Mouse (Mus musculus): ENCODE measurements around the gene Akap5. TPM values are rescaled to one million over a fixed set of nuclear protein-coding genes. Genes with fewer than 3 reads are reported as not detected.

The Akap5 gene
- polyA plus RNA-seq, 1 experiment from 2014 or later = 1.9 TPM

- POLR2A ChIA-PET = no interaction called here
- no peak for ATAC-seq
- H3K27me3 ChIP-seq = no peaks in the 10 kb centered on the region
- in situ Hi-C loops (cut with MboI; ENCODE audit: low pct_unique_long_range_greater_than_20kb) = loop anchor here (5.0 kb wide), 1 partner anchor 139 kb away; no protein-coding TSS in a partner anchor
- CTCF ChIA-PET = no interaction called here
- no peak for DNase-seq (ENCODE audit: low read depth, low spot score)
- no peak for TF ChIP-seq CTCF (IDR thresholded peaks at IDR 0.05)
Measured at GRCm38 (mm10) chr12:76336111-76336965, 11.6 kb downstream of the Akap5 start.

DNA sequence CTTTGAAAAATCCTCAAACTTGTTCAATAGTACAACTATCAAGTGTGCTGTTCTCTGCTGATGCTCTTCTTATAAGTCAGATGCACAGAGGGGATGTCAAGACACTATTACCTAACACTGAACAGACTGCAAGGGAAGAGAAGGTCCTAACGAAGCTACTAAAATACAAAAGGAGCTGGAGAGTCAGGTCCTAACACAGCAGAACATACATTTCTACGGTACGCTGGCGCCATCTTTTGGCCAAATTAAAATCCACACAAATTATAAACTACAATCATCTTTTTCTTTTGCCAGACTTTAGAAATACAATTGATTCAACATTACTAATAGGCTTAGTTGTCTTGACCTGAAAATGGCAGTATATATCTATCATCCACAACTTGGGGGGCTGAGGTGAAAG lies 16.4 kb downstream of the Akap5 start:
- no peak for ATAC-seq
- in situ Hi-C loops (cut with MboI; ENCODE audit: low pct_unique_long_range_greater_than_20kb) = no loop called here
- DNase-seq (ENCODE audit: low read depth, low spot score) = no peak
- peak; percentile 75 for TF ChIP-seq CTCF (IDR thresholded peaks at IDR 0.05)
- ChIA-PET CTCF (interaction anchor here (1.0 to 4.0 kb wide), 13 partner anchors 8 to 131 kb away, joined by 3 to 29 read pairs (median 3); no protein-coding TSS in a partner anchor), POLR2A (no interaction called here)
- no peaks in the 10 kb centered on the region for H3K27me3 ChIP-seq

GRCm38 (mm10) chr12:76345759-76346455 lies 21.2 kb downstream of the Akap5 start:
- CTCF ChIA-PET = interaction anchor here (0.6 to 1.0 kb wide), 3 partner anchors 126 to 150 kb away, joined by 3 to 4 read pairs (median 3); no protein-coding TSS in a partner anchor
- no peaks in the 10 kb centered on the region for H3K27me3 ChIP-seq
- ATAC-seq = no peak
- no peak for DNase-seq (ENCODE audit: low read depth, low spot score)
- TF ChIP-seq CTCF (IDR thresholded peaks at IDR 0.05) = peak; percentile 56
- in situ Hi-C loops (cut with MboI; ENCODE audit: low pct_unique_long_range_greater_than_20kb) = loop anchor here (5.0 kb wide), 1 partner anchor 131 kb away; no protein-coding TSS in a partner anchor
- POLR2A ChIA-PET = no interaction called here

DNA sequence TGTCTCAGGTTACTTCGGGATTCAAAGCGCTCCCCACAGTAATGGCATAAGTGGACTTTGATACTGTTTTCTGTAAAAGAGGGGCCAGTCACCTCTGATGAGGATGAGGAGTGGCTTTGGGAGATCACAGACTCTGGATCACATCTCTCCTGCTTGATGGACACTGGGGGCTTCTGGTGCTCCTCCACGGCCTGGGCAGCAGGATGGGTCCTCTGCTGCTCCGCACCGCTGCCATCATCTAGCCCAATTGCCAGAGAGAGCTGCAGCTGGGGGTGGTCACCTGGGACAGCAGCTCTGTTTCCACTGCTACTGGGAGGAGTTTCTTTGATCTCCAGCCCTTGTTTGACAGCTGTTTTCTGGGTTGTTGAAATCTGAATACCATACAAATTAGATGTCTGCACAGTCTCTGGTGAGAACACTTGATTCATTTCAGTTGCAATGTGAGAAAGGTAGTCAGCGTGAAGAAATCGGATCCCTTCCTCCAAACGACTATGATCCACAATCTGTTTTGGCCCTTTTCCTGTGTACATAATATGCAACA lies 25.1 kb downstream of the Akap5 start:
- ATAC-seq (no peak), DNase-seq (ENCODE audit: low read depth, low spot score) (no peak)
- H3K27me3 ChIP-seq = no peaks in the 10 kb centered on the region
- ChIA-PET CTCF (interaction anchor here (1.0 to 1.2 kb wide), 2 partner anchors 9 kb away, joined by 3 read pairs; no protein-coding TSS in a partner anchor), POLR2A (no interaction called here)
- in situ Hi-C loops (cut with MboI; ENCODE audit: low pct_unique_long_range_greater_than_20kb) = loop anchor here (5.0 kb wide), 1 partner anchor 128 kb away; no protein-coding TSS in a partner anchor
- TF ChIP-seq CTCF (IDR thresholded peaks at IDR 0.05) = no peak

DNA sequence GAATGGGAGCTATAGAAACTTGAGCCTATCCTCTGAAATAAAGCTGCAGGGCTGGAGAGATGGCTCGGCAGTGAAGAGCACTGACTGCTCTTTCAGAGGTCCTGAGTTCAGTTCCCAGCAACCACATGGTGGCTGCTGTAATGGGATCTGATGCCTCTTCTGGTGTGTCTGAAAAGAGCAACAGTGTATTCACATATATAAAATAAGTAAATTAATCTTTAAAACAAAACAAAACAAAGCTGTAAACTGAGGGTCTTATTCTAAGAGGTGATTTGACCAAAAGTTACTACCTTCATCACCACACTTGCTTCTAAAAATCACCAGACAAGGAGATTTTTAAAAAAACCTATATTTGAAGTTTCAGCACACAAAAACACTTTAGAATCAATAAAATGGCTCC lies 36.2 kb downstream of the Akap5 start:
- POLR2A ChIA-PET = interaction anchor here (0.7 kb wide), 2 partner anchors 9 to 47 kb away, joined by 3 read pairs; partner anchors contain the start of gene Zbtb1
- no peak for DNase-seq (ENCODE audit: low read depth, low spot score)
- no peak for TF ChIP-seq CTCF (IDR thresholded peaks at IDR 0.05)
- CTCF ChIA-PET = no interaction called here
- ATAC-seq = no peak
- no peaks in the 10 kb centered on the region for H3K27me3 ChIP-seq
- in situ Hi-C loops (cut with MboI; ENCODE audit: low pct_unique_long_range_greater_than_20kb) = loop anchor here (10.0 kb wide), 1 partner anchor 234 kb away; no protein-coding TSS in a partner anchor

- ChIA-PET CTCF (no interaction called here), POLR2A (interaction anchor here (0.7 kb wide), 1 partner anchor 47 kb away, joined by 3 read pairs; no protein-coding TSS in a partner anchor)
- DNase-seq (ENCODE audit: low read depth, low spot score) (no peak), ATAC-seq (no peak)
- in situ Hi-C loops (cut with MboI; ENCODE audit: low pct_unique_long_range_greater_than_20kb) = loop anchor here (10.0 kb wide), 1 partner anchor 233 kb away; no protein-coding TSS in a partner anchor
- TF ChIP-seq CTCF (IDR thresholded peaks at IDR 0.05) = no peak
- H3K27me3 ChIP-seq = no peaks in the 10 kb centered on the region
Measured at GRCm38 (mm10) chr12:76361405-76362302, 37.0 kb downstream of the Akap5 start.

DNA sequence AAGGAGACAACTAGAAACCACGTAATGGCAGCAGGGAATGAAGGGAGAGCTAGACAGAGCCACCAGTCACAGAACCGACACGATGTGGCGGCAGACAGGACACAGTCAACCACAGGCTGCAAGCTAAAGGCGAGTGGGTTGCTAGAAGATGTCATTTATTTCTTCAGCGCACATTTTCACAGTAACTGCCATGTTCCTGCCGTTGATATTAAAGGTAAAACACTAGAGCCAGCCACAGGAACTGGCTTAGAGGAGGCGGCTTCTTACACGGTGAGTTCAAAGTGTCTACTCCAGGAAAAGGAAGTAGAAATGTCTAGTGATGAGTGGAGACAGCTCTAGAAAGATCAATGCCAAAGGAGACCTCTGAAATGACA lies 37.6 kb downstream of the Akap5 start:
- in situ Hi-C loops (cut with MboI; ENCODE audit: low pct_unique_long_range_greater_than_20kb) = loop anchor here (10.0 kb wide), 1 partner anchor 233 kb away; no protein-coding TSS in a partner anchor
- no peak for TF ChIP-seq CTCF (IDR thresholded peaks at IDR 0.05)
- ATAC-seq = no peak

DNA sequence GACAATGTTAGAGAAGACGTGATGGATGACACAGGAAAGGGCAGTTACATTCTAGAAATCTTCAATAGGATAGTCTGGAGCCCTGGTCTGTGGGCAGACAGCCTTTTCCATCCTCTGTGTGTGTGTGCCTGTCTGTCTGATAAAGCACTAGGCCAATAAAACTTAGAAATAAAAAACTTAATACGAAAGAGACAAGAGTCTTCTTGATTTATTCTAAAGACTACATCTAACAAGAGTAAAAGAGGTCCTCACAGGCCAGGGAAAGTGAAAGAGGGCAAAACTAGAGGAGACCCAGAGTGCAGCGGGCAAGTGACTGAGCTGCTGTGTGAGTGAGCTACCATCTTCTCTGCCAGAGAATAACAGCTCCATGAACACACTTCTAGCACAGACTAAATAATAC lies 41.6 kb downstream of the Akap5 start:
- in situ Hi-C loops (cut with MboI; ENCODE audit: low pct_unique_long_range_greater_than_20kb) = loop anchor here (10.0 kb wide), 1 partner anchor 229 kb away; no protein-coding TSS in a partner anchor
- ChIA-PET POLR2A (interaction anchor here (0.7 kb wide), 1 partner anchor 112 kb away, joined by 3 read pairs; no protein-coding TSS in a partner anchor), CTCF (interaction anchor here (1.0 kb wide), 1 partner anchor 9 kb away, joined by 3 read pairs; no protein-coding TSS in a partner anchor)
- DNase-seq (ENCODE audit: low read depth, low spot score) = no peak
- H3K27me3 ChIP-seq = no peaks in the 10 kb centered on the region
- no peak for ATAC-seq
- TF ChIP-seq CTCF (IDR thresholded peaks at IDR 0.05) = no peak

More for the DNA sequence above, 37.6 kb downstream of the Akap5 start:
- H3K27me3 ChIP-seq = no peaks in the 10 kb centered on the region
- ChIA-PET POLR2A (no interaction called here), CTCF (interaction anchor here (0.8 kb wide), 1 partner anchor 10 kb away, joined by 3 read pairs; no protein-coding TSS in a partner anchor)
- DNase-seq (ENCODE audit: low read depth, low spot score) = no peak

Measured in Patski (cell line).